Mouse (Mus musculus) urinary bladder, postnatal 14 days (tissue): ENCODE measurements around the gene Gm1604a.
A peak's percentile ranks its signal among the peaks of the same experiment; 100 is the strongest.
"Not testable (repeated sequence)": the region's sequence is repeated elsewhere in the genome, so short reads cannot be mapped to it uniquely, and the experiment has no call there.

Source experiments
- DNase-seq: peaks from one replicate; pipeline ENCODE4 v3.0.0; 2021; ENCODE audit warnings: low spot score

Gene Gm1604a

DNA sequence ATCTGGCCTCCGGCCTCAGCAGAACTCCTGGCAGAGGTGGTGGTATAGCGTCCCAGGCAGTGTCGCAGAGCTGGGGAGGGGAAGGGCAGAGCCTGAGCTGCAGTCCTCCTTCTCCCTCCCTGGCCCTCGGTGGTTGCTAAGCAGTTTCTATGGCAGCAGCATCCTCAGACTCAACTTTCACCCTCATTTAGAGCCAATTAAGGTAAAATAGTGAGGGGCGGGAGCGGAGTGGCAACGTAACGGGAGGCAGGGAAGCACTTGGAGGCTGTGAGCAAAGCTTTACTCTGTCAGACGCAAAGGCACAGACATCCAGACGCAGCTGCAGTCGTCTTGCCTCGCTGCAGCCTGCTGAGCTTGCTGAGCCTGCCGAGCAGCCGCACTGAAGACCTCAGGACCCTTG, at the start of gene Gm1604a:
Gm1604a (plus strand) TSS at position 312 of the 400 bp plus-strand sequence.
- DNase-seq, result not testable (repeated sequence)

DNA sequence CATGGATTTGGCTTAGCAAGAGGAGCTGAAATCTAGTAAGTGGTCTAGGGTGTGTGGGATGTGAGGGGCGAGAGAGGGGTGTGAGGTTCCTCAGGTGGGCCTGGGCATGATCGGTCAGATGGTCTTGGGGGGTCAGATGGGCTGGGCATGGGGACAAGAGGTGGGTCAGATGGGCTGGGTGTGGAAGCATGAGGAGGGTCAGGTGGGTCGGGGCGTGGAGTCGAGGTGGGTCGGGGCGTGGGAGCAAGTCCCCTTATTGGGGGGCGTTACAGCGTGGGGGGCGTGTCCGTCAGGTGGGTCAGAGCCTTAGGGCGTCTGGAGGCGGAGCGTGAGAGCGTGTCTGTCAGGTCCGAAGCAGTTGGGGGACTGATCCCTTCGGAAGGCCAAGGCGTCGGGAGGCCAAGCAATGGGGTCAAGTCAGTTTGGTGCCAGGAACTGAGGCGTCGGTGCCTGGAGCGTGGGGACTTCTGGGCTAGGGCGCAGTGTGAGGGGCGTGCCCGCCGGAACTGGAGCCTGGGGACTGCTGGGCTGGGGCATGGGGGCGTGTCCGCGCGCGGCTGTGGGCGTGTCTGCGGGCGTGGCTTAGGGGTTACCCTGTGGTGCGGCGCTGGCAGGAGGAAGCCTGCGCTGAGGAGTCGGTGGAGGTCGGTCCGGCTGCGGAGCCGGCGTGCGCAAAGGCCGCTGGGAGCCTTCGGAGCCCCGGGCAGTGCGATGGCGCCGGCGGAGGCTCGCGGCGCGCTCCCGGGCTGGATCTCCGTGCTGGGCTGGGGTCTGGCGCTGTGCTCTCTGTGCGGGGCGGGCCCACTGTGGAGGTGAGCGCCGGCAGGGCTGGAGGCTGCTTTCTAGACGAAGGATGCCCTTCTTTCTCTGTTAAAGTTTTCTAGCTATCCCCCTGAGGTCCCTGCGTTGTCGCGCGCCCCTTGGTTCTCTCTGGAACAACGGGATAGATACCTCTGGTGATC, 46.8 kb upstream of the Gm1604a start, which contains the start of gene Gm49721:
Gm49721 (plus strand) TSS at position 618 of the 962 bp plus-strand sequence.
- peak; percentile 64 for DNase-seq

- not testable (repeated sequence) for DNase-seq
Observed at GRCm38 (mm10) chr17:6979380-6979779, 46.0 kb upstream of the Gm1604a start.

DNA sequence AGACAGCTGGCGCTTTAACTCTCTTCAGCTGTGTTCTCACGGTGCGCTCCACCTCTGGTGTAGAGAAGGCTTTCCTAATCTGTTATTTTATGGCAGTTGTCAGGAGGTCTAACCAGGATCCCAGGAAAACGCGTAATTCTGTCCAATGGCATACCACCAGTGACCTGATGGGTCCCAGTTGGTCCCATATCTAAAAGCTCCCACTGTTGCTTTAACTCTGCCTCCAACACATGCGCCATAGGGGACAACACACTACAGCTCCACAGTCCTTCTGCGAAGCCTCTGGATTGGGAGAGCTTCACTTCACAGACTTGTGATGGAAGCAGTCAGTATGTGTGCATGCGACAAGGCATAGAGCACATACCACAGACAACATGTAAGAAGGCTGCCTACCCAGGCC, 45.2 kb upstream of the Gm1604a start:
- not testable (repeated sequence) for DNase-seq

- DNase-seq, result not testable (repeated sequence)
Observed at GRCm38 (mm10) chr17:6986118-6986517, 39.2 kb upstream of the Gm1604a start.

- DNase-seq, result not testable (repeated sequence)
Observed at GRCm38 (mm10) chr17:6995504-6995903, 29.9 kb upstream of the Gm1604a start.

- not testable (repeated sequence) for DNase-seq
Observed at GRCm38 (mm10) chr17:6996826-6997225, 28.5 kb upstream of the Gm1604a start.

DNA sequence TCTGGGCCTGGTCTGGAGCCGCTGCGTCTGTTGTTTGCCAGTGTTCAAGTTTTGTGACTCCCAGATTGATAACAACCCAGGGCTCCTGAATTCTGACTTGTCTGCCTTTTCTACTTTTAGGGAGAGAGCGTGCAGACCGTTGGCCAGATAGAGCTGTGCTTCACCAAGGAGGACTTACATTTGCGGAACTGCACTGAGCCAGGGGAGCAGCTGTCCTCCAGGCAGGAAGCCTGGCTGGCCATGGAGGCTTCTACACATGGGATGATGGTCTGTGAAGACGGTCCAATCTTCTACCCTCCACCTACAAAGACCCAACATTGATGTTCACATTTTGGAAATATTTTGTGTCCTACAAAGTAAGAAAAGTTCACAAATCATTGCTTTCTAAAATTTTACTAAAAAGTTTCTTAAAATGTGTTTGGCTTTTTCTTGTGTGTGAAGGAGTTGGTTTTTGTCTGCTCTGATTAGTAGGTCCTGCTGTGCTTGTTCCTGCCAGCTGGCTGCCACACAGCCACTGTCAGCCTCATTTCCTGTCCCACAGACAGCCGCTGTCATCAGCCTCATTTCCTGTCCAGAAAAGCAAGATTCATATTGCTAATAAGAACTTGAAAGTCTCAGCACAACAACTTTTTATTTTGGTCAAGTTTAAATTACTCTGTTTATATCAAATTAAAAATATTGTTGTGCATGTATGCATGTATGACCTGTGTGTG, 27.4 kb upstream of the Gm1604a start:
- not testable (repeated sequence) for DNase-seq

GRCm38 (mm10) chr17:7001790-7002585, 23.4 kb upstream of the Gm1604a start:
- DNase-seq, result not testable (repeated sequence)

DNA sequence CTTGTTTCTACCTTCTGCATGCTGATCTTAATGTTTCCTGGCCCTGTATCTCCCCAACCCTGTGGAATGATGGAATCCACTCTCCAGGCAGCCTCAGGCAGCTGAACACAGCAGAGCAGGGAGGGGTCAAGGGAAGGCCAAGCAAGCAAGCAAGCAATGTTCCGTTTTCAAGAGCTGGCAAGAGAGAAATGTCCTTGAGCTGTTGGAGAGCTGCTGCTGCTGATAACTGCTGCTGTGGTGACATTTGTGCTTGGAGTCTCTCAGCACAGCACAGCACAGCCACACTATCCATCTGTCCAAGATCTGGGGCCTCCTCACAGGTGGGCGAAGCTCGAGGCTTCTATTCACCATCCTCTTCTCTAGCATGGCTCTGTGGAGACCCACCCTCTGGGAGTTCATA, 22.0 kb upstream of the Gm1604a start:
- DNase-seq, result not testable (repeated sequence)

- not testable (repeated sequence) for DNase-seq
Observed at GRCm38 (mm10) chr17:7005646-7006045, 19.7 kb upstream of the Gm1604a start.

DNA sequence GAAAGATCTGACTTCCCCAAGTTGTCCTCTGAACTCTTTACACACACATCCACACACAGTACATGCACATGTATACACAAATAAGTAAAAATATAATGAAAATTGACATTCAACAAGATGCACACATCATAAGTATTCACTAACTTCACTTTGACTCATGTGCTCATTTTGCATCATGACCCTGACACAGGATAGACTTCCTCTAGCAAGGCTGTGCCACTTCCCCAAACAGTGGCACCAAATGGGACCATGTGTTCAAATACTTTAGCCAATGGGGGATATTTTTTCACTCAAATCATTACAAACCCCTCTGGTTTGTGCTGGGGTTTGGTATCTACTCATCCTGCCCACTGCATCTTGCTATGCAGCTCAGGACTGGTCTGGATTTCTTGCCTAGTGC, 16.5 kb upstream of the Gm1604a start:
- DNase-seq, result not testable (repeated sequence)

DNA sequence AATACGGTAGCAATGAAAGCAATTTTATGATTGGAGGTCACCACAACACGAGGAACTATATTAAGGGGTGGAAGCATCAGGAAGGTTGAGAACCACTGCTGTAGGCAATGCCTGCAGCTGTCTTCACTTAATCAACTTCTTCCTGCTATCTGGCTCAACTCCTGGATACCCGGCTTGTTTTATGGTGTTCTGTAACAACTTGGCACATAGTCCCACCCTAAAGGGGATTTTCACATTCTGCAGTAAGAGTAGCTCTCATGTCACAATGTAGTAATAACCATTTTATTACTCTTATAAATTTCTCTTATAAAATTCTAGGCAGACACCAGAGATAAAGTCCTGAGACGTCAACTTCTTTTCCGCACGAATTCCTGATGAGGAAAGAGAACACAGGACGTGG, 15.9 kb upstream of the Gm1604a start:
- DNase-seq, result not testable (repeated sequence)

- not testable (repeated sequence) for DNase-seq
Observed at GRCm38 (mm10) chr17:7009901-7010300, 15.5 kb upstream of the Gm1604a start.

DNA sequence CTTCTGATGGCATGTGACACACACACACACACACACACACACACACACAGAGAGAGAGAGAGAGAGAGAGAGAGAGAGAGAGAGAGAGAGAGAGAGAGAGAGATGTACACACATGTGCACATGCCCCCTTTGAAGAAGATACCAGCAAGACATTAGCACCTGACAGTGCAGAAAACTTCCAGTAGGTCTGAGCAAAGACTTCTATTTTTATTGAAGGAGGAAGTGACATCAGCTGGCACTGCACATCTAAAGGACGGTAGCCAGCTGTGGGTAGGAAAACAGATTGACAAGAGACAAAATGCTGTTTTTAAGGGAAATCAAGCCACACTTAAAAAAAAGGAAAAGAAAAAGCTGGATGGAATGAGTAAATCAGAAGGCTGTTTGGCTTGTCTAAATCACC, 11.2 kb upstream of the Gm1604a start:
- not testable (repeated sequence) for DNase-seq

- not testable (repeated sequence) for DNase-seq
Observed at GRCm38 (mm10) chr17:7025764-7026346, 487 bp downstream of the Gm1604a start.

DNA sequence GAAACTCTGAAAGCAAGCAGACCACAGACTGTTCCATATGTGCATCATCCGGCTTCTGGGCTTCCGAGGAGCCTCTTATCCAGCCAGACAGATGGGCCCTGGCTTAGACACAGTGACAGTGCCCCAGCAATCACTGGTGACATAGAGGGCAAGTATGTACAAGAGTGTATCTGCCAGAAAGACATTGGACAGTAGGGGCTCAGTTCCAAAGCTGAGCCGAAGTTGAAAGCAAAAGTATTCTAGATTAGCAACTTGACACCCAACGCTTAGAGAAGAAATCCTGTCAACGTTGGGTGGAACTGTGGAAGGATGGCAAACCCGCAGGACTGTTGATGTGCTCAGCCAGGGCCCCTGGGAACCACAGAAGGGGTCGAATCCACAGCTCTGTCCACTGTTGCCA, 4.8 kb downstream of the Gm1604a start:
- not testable (repeated sequence) for DNase-seq

DNA sequence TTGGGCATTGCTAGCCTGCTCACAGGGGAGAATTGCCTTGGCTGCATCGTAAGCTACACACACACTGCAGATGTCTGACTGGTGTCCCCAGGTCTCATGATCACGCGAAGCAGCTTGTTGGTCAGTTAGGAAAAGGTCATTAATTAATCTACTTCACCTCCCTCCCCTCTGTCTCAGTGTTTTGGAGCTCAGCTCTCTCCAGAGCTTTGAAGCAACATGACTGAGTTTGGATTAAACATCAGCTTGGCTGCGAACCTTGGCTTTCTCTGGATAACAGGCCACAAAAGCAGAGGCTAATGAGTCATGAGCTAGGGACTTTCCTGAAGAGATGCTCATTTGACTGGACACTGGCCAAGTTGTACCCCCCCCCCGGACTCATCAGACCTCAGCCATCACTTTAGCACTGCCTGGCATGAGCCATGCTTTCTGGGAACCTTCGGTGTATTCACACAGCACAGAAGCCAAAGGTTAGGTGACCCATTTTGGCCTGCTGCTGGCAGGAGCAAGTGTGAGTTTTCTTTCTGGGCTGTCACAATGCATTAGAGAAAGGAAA, 5.3 kb downstream of the Gm1604a start:
- DNase-seq, result not testable (repeated sequence)

DNA sequence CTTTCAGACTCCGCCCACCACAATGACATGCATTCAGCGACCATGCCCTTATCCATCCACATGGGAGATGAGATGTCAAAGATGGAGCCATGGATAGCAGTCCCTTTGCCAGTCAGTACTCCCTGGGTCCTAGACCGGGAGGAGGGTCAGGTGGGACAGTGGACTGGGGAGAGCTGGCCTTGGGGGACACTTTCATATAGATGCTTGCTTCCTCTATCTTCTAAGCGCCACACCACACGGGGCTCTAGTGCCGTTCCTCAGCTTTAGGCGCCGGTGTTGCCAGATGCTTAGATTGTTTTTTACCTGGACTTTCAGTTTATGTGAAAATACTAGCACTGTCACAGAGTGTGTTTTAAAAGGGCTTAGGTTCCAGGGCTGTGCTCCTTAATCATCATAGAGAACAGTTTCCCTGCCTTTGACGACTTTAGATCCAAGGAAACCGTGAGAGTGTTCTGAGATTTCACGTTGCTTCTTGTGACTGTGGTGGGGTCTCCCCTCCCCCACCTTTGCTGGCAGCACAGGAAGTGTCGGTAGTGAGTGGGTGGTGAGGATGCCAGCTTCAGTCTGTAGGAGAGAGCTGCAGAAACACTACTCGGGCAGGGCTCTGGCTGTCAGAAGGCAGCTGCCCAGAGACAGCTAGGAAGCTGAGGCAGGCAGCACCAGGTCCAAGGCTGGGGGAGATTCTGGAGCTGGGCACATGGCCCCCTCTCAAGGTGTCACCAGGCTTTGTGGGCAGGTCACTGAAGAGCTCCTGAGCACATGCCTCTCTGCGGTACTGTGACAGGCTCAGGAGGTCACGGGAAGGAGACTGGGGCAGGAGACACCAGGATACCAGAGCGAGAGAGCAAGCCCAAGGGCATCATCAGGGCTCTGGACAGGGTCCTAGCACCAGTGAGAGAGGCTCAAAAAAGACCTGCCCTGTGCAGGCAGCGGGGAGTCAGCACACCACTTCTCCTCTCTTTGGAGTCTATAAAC, 8.1 kb downstream of the Gm1604a start:
- not testable (repeated sequence) for DNase-seq

GRCm38 (mm10) chr17:7068997-7069539, 43.7 kb downstream of the Gm1604a start:
- not testable (repeated sequence) for DNase-seq
